Mouse (Mus musculus) left cerebral cortex, postnatal 4 days (tissue): ENCODE measurements at regions not wholly inside any gene's neighbourhood (a gene's known extent, or its start where the extent isn't known, plus 50 kb on each side); places are given as distances from the start of the nearest gene placed in this dataset.

Experiments used
- DNase-seq: peaks from one replicate; pipeline ENCODE4 v3.0.0-alpha.2; 2022
- intact Hi-C: fragments of 180-260 bp; cut with DNase I; formaldehyde crosslinking; loops from one replicate; pipeline ENCODE4 v1.15.1; 2025

- DNase-seq, result no peak
- intact Hi-C loops, result no loop called here
Measured at GRCm38 (mm10) chr5:45943970-45944369, 86.6 kb upstream of the Lcorl start.

- intact Hi-C loops, result no loop called here
- no peak for DNase-seq
Measured at GRCm38 (mm10) chr5:45932970-45933369, 75.6 kb upstream of the Lcorl start.

DNA sequence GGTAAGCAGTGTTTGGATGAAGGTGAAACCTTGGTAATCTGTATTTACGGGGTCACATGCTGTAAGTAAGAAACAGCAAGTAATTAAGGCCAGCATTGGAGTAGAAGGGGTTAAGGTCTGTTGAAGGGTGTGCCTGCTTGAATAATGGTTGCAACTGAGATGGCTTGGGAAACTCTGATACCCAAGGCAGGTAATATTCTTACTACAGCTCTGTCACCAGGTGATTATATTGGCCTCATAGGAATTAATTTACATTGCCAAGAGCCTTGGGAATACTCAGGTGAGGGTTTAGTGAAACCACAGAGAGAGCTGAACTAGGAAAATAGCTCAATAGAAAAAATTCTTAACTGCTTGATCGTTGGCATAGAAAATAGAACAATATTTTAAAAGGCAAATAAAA is 73.8 kb upstream of the Lcorl start:
- DNase-seq, result no peak
- intact Hi-C loops, result no loop called here

DNA sequence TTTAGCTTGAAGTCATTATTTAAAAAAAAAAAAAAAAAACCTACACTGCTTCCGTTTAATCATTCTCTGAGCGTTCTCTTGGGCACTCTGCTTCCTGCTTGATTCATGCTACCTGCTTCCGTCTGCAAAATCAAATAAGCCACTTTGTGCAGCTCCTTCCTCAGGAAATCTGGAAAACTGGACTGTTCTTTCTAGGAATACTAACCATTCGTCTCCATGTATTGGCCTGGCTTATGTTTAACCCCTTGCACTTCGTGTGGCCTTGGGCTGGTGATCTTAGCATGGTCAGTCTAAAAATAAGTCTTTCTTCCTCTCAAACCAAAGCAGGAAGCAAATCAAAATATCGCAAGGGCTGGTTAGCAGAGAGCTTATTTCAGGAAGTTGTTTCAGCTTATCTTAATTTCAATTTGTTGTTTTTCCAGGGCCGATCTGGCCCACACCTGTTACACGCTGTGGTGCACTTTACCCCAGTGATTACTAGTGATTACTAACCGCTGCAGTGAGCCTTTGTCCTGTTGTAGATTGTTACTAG is 68.5 kb upstream of the Lcorl start:
- intact Hi-C loops, result no loop called here
- DNase-seq, result no peak

DNA sequence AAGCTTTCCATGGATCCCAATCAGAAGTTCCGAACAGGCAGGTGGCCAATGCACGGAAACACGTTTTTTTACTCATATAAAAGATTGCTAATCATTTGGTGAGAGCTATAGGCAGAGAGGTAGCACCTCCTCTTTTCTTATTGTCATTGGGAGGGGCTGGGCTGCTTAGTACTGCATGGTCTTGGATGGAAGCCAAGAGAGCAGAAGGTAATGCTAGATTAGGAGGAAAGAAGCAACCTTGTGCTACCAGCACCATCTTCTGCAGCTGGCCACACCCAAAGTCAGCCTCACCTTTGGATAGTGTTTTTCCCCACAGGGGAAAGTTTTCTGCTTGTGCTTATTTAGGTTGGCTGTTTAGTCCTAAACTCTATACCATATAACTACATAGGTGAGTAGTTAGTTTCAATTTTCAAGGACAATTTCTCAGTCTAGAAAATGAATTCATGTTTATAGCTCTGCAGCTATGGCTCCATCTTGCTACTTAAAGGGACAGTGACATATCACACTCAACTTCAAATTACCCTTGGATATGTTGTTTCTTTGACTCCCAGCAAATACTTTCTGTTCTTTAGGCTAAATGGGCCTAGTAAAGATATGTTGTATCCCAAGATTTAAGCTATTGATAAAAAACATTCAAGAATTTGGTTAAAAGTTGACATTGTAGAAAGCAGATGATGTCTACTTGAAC is 66.6 kb upstream of the Lcorl start:
- no peak for DNase-seq
- intact Hi-C loops, result no loop called here
